Mouse (Mus musculus) splenic B cell, adult 2 months (primary cell): Measurements from ENCODE around the gene Ppp1r18.

Experiments
- DNase-seq: peaks from one replicate; pipeline ENCODE4 v3.0.0-alpha.2; 2011; ENCODE audit warnings: low read depth, low spot score
- H3K27me3 ChIP-seq: 2 replicates; pipeline ENCODE4 v1.6.1; 2012; ENCODE audit warnings: mild to moderate bottlenecking, low read length, moderate library complexity, mixed read lengths; ENCODE audit not compliant: control insufficient read depth, poor library complexity, insufficient read depth, severe bottlenecking
- H3K36me3 ChIP-seq: 2 replicates; pipeline ENCODE4 v1.6.1; 2012; ENCODE audit warnings: mild to moderate bottlenecking, low read length, moderate library complexity, mixed read lengths; ENCODE audit not compliant: control insufficient read depth, poor library complexity, insufficient read depth, severe bottlenecking

The Ppp1r18 gene

GRCm38 (mm10) chr17:35905587-35905986, 40.2 kb downstream of the Ppp1r18 start:
- no peaks in the 10 kb centered on the region for H3K36me3 ChIP-seq
- no peaks in the 10 kb centered on the region for H3K27me3 ChIP-seq
- DNase-seq = no peak

- no peaks in the 10 kb centered on the region for H3K36me3 ChIP-seq
- no peaks in the 10 kb centered on the region for H3K27me3 ChIP-seq
- DNase-seq = peak; percentile 58
These were observed 42.2 kb downstream of the Ppp1r18 start for GRCm38 (mm10) chr17:35907609-35908008.

- no peak for DNase-seq
- no peaks in the 10 kb centered on the region for H3K27me3 ChIP-seq
- H3K36me3 ChIP-seq = peaks cover 6% of the 10 kb centered on the region
These were observed 44.0 kb downstream of the Ppp1r18 start for GRCm38 (mm10) chr17:35909186-35909918.

GRCm38 (mm10) chr17:35909919-35910369, 44.6 kb downstream of the Ppp1r18 start, which contains the start of gene Atat1:
Gene Atat1, minus strand, starts transcription at chr17:35910075.
- peaks cover 8% of the 10 kb centered on the region for H3K36me3 ChIP-seq
- no peaks in the 10 kb centered on the region for H3K27me3 ChIP-seq
- DNase-seq = peak; percentile 98

GRCm38 (mm10) chr17:35914975-35915374, 49.6 kb downstream of the Ppp1r18 start:
- H3K27me3 ChIP-seq = no peaks in the 10 kb centered on the region
- no peak for DNase-seq
- H3K36me3 ChIP-seq = peaks cover 19% of the 10 kb centered on the region

GRCm38 (mm10) chr17:35915538-35916296, 50.3 kb downstream of the Ppp1r18 start:
- H3K36me3 ChIP-seq = peaks cover 19% of the 10 kb centered on the region
- DNase-seq = peak; percentile 38
- no peaks in the 10 kb centered on the region for H3K27me3 ChIP-seq

GRCm38 (mm10) chr17:35916297-35917142, 51.1 kb downstream of the Ppp1r18 start, which contains the start of the genes Mrps18b and Ppp1r10:
Gene Mrps18b, minus strand, starts transcription at chr17:35916389.
Gene Ppp1r10, plus strand, starts transcription at chr17:35916434.
- peaks cover 19% of the 10 kb centered on the region for H3K36me3 ChIP-seq
- no peaks in the 10 kb centered on the region for H3K27me3 ChIP-seq
- peak; percentile 100 for DNase-seq

GRCm38 (mm10) chr17:35917143-35917462, 51.7 kb downstream of the Ppp1r18 start:
- no peak for DNase-seq
- no peaks in the 10 kb centered on the region for H3K27me3 ChIP-seq
- H3K36me3 ChIP-seq = peaks cover 19% of the 10 kb centered on the region

- peak; percentile 57 for DNase-seq
- no peaks in the 10 kb centered on the region for H3K27me3 ChIP-seq
- peaks cover 19% of the 10 kb centered on the region for H3K36me3 ChIP-seq
These were observed 52.3 kb downstream of the Ppp1r18 start for GRCm38 (mm10) chr17:35917463-35918251.

- H3K36me3 ChIP-seq = peaks cover 13% of the 10 kb centered on the region; the same call in 1 of the 2 replicates
- DNase-seq = peak; percentile 57
- H3K27me3 ChIP-seq = no peaks in the 10 kb centered on the region
These were observed 53.1 kb downstream of the Ppp1r18 start for GRCm38 (mm10) chr17:35918276-35919059.

- H3K36me3 ChIP-seq = peaks cover 13% of the 10 kb centered on the region; the same call in 1 of the 2 replicates
- peak; percentile 97 for DNase-seq
- H3K27me3 ChIP-seq = no peaks in the 10 kb centered on the region
These were observed 53.8 kb downstream of the Ppp1r18 start for GRCm38 (mm10) chr17:35919060-35919715.

- peaks cover 17% of the 10 kb centered on the region; the same call in 1 of the 2 replicates for H3K36me3 ChIP-seq
- no peaks in the 10 kb centered on the region for H3K27me3 ChIP-seq
- DNase-seq = no peak
These were observed 54.5 kb downstream of the Ppp1r18 start for GRCm38 (mm10) chr17:35919864-35920301.

GRCm38 (mm10) chr17:35920384-35920783, 55.0 kb downstream of the Ppp1r18 start:
- DNase-seq = no peak
- H3K27me3 ChIP-seq = no peaks in the 10 kb centered on the region
- peaks cover 19% of the 10 kb centered on the region; the same call in 1 of the 2 replicates for H3K36me3 ChIP-seq
